Mouse (Mus musculus): Measurements from ENCODE around the gene Cst8. TPM values are rescaled to one million over a fixed set of nuclear protein-coding genes. Genes with fewer than 3 reads are reported as not detected.
"Not testable (repeated sequence)": the region's sequence is repeated elsewhere in the genome, so short reads cannot be mapped to it uniquely, and the experiment has no call there.

Gene Cst8
- 0.39 TPM in 1 of 2 replicates, not detected in the other for polyA plus RNA-seq (2015; fragmentation: Nextera tagmentation; extraction: Ambion mirVana)

GRCm38 (mm10) chr2:148798485-148798884 is at the start of gene Cst8:
Gene Cst8 (plus strand): TSS chr2:148798785.
- no peak within 1 kb of the TSS for H3K27ac ChIP-seq (ENCODE audit: low read length)
- WGBS = 91% methylated on average over 1 of the region's 1 CpGs
- no peak within 1 kb of the TSS for H3K4me3 ChIP-seq (ENCODE audit: low read length)
- no peaks in the 10 kb centered on the region for H3K4me1 ChIP-seq (ENCODE audit: control insufficient read depth, insufficient read depth, low read length)
- no peaks in the 10 kb centered on the region for H3K9me3 ChIP-seq (ENCODE audit: control insufficient read depth, low read length)
- no peak for ATAC-seq
- H3K4me2 ChIP-seq (ENCODE audit: low read depth, low read length) = no peak within 1 kb of the TSS
- H3K36me3 ChIP-seq (ENCODE audit: control insufficient read depth, insufficient read depth, low read length) = no peaks in the 10 kb centered on the region
- no peak within 1 kb of the TSS for H3K9ac ChIP-seq (ENCODE audit: low read depth, low read length)
- H3K27me3 ChIP-seq (replicated peaks; ENCODE audit: control insufficient read depth, insufficient read depth, low read length) = no peaks in the 10 kb centered on the region

GRCm38 (mm10) chr2:148750058-148750457 is 48.5 kb upstream of the Cst8 start, which contains the start of gene Cstl1:
Gene Cstl1 (plus strand): TSS chr2:148750358.
- no peak for ATAC-seq
- no peak within 1 kb of the TSS for H3K4me3 ChIP-seq (ENCODE audit: low read length)
- no peaks in the 10 kb centered on the region for H3K36me3 ChIP-seq (ENCODE audit: control insufficient read depth, insufficient read depth, low read length)
- 85% methylated on average over 1 of the region's 1 CpGs for WGBS
- H3K27ac ChIP-seq (ENCODE audit: low read length) = no peak within 1 kb of the TSS
- H3K4me2 ChIP-seq (ENCODE audit: low read depth, low read length) = no peak within 1 kb of the TSS
- H3K9me3 ChIP-seq (ENCODE audit: control insufficient read depth, low read length) = no peaks in the 10 kb centered on the region
- H3K27me3 ChIP-seq (replicated peaks; ENCODE audit: control insufficient read depth, insufficient read depth, low read length) = no peaks in the 10 kb centered on the region
- no peak within 1 kb of the TSS for H3K9ac ChIP-seq (ENCODE audit: low read depth, low read length)
- no peaks in the 10 kb centered on the region for H3K4me1 ChIP-seq (ENCODE audit: control insufficient read depth, insufficient read depth, low read length)

- 18% methylated on average over 15 of the region's 15 CpGs for WGBS
- no peaks in the 10 kb centered on the region for H3K27me3 ChIP-seq (replicated peaks; ENCODE audit: control insufficient read depth, insufficient read depth, low read length)
- ATAC-seq = peak; percentile 88
Observed at GRCm38 (mm10) chr2:148751893-148752813, 46.4 kb upstream of the Cst8 start.

GRCm38 (mm10) chr2:148754310-148754846 is 44.2 kb upstream of the Cst8 start:
- Histone ChIP-seq H3K4me3 (ENCODE audit: low read length) (no peak overlapping the region), H3K9me3 (ENCODE audit: control insufficient read depth, low read length) (no peaks in the 10 kb centered on the region), H3K27ac (ENCODE audit: low read length) (no peak overlapping the region), H3K4me2 (ENCODE audit: low read depth, low read length) (no peak overlapping the region), H3K4me1 (ENCODE audit: control insufficient read depth, insufficient read depth, low read length) (no peaks in the 10 kb centered on the region), H3K9ac (ENCODE audit: low read depth, low read length) (no peak overlapping the region), H3K36me3 (ENCODE audit: control insufficient read depth, insufficient read depth, low read length) (no peaks in the 10 kb centered on the region), H3K27me3 (replicated peaks; ENCODE audit: control insufficient read depth, insufficient read depth, low read length) (no peaks in the 10 kb centered on the region)
- 74% methylated on average over 1 of the region's 1 CpGs for WGBS
- no peak for ATAC-seq

More at GRCm38 (mm10) chr2:148751893-148752813, 46.4 kb upstream of the Cst8 start:
- peak overlapping the region; percentile 29; the same call in 1 of the 2 replicates for H3K4me3 ChIP-seq (ENCODE audit: low read length)
- H3K9me3 ChIP-seq (ENCODE audit: control insufficient read depth, low read length) = no peaks in the 10 kb centered on the region
- H3K4me2 ChIP-seq (ENCODE audit: low read depth, low read length) = peak overlapping the region; percentile 66
- no peaks in the 10 kb centered on the region for H3K4me1 ChIP-seq (ENCODE audit: control insufficient read depth, insufficient read depth, low read length)
- H3K9ac ChIP-seq (ENCODE audit: low read depth, low read length) = no peak overlapping the region
- no peak overlapping the region for H3K27ac ChIP-seq (ENCODE audit: low read length)
- H3K36me3 ChIP-seq (ENCODE audit: control insufficient read depth, insufficient read depth, low read length) = no peaks in the 10 kb centered on the region

- Histone ChIP-seq H3K9ac (ENCODE audit: low read depth, low read length) (no peak overlapping the region), H3K4me3 (ENCODE audit: low read length) (no peak overlapping the region), H3K4me1 (ENCODE audit: control insufficient read depth, insufficient read depth, low read length) (no peaks in the 10 kb centered on the region), H3K4me2 (ENCODE audit: low read depth, low read length) (no peak overlapping the region), H3K9me3 (ENCODE audit: control insufficient read depth, low read length) (no peaks in the 10 kb centered on the region), H3K36me3 (ENCODE audit: control insufficient read depth, insufficient read depth, low read length) (no peaks in the 10 kb centered on the region), H3K27ac (ENCODE audit: low read length) (no peak overlapping the region), H3K27me3 (replicated peaks; ENCODE audit: control insufficient read depth, insufficient read depth, low read length) (no peaks in the 10 kb centered on the region)
- 92% methylated on average over 1 of the region's 1 CpGs for WGBS
- ATAC-seq = no peak
Observed at GRCm38 (mm10) chr2:148763648-148764388, 34.8 kb upstream of the Cst8 start.

GRCm38 (mm10) chr2:148771397-148771796 is 27.2 kb upstream of the Cst8 start, which contains the start of gene Cst11:
Gene Cst11 (minus strand): TSS chr2:148771497.
- H3K27me3 ChIP-seq (replicated peaks; ENCODE audit: control insufficient read depth, insufficient read depth, low read length); H3K36me3 ChIP-seq (ENCODE audit: control insufficient read depth, insufficient read depth, low read length); H3K4me3 ChIP-seq (ENCODE audit: low read length); ATAC-seq; H3K27ac ChIP-seq (ENCODE audit: low read length); H3K9ac ChIP-seq (ENCODE audit: low read depth, low read length); H3K4me2 ChIP-seq (ENCODE audit: low read depth, low read length); H3K4me1 ChIP-seq (ENCODE audit: control insufficient read depth, insufficient read depth, low read length); H3K9me3 ChIP-seq (ENCODE audit: control insufficient read depth, low read length): not testable (repeated sequence)
- WGBS = 84% methylated on average over 4 of the region's 4 CpGs

- no peak within 1 kb of the TSS for H3K27ac ChIP-seq (ENCODE audit: low read length)
- H3K9me3 ChIP-seq (ENCODE audit: control insufficient read depth, low read length) = no peaks in the 10 kb centered on the region
- WGBS = 15% methylated on average over 1 of the region's 1 CpGs
- no peaks in the 10 kb centered on the region for H3K27me3 ChIP-seq (replicated peaks; ENCODE audit: control insufficient read depth, insufficient read depth, low read length)
- no peak within 1 kb of the TSS for H3K4me3 ChIP-seq (ENCODE audit: low read length)
- no peaks in the 10 kb centered on the region for H3K4me1 ChIP-seq (ENCODE audit: control insufficient read depth, insufficient read depth, low read length)
- no peak within 1 kb of the TSS for H3K4me2 ChIP-seq (ENCODE audit: low read depth, low read length)
- H3K9ac ChIP-seq (ENCODE audit: low read depth, low read length) = no peak within 1 kb of the TSS
- H3K36me3 ChIP-seq (ENCODE audit: control insufficient read depth, insufficient read depth, low read length) = no peaks in the 10 kb centered on the region
- no peak for ATAC-seq
Observed at GRCm38 (mm10) chr2:148781709-148782108, 16.9 kb upstream of the Cst8 start, which contains the start of gene 8030411F24Rik. Gene 8030411F24Rik (plus strand): TSS chr2:148782009.

- no peak within 1 kb of the TSS for H3K9ac ChIP-seq (ENCODE audit: low read depth, low read length)
- no peaks in the 10 kb centered on the region for H3K9me3 ChIP-seq (ENCODE audit: control insufficient read depth, low read length)
- no peaks in the 10 kb centered on the region for H3K27me3 ChIP-seq (replicated peaks; ENCODE audit: control insufficient read depth, insufficient read depth, low read length)
- H3K36me3 ChIP-seq (ENCODE audit: control insufficient read depth, insufficient read depth, low read length) = no peaks in the 10 kb centered on the region
- no peaks in the 10 kb centered on the region for H3K4me1 ChIP-seq (ENCODE audit: control insufficient read depth, insufficient read depth, low read length)
- H3K4me2 ChIP-seq (ENCODE audit: low read depth, low read length) = no peak within 1 kb of the TSS
- ATAC-seq = no peak
- 92% methylated on average over 6 of the region's 6 CpGs for WGBS
- H3K27ac ChIP-seq (ENCODE audit: low read length) = no peak within 1 kb of the TSS
- no peak within 1 kb of the TSS for H3K4me3 ChIP-seq (ENCODE audit: low read length)
Observed at GRCm38 (mm10) chr2:148789142-148789541, 9.4 kb upstream of the Cst8 start, which contains the start of gene Cst12. Gene Cst12 (plus strand): TSS chr2:148789361.

- no peaks in the 10 kb centered on the region for H3K4me1 ChIP-seq (ENCODE audit: control insufficient read depth, insufficient read depth, low read length)
- WGBS = 38% methylated on average over 3 of the region's 3 CpGs
- H3K9ac ChIP-seq (ENCODE audit: low read depth, low read length) = no peak overlapping the region
- no peaks in the 10 kb centered on the region for H3K36me3 ChIP-seq (ENCODE audit: control insufficient read depth, insufficient read depth, low read length)
- no peak overlapping the region for H3K27ac ChIP-seq (ENCODE audit: low read length)
- ATAC-seq = no peak
- no peak overlapping the region for H3K4me2 ChIP-seq (ENCODE audit: low read depth, low read length)
- H3K4me3 ChIP-seq (ENCODE audit: low read length) = no peak overlapping the region
- no peaks in the 10 kb centered on the region for H3K9me3 ChIP-seq (ENCODE audit: control insufficient read depth, low read length)
- no peaks in the 10 kb centered on the region for H3K27me3 ChIP-seq (replicated peaks; ENCODE audit: control insufficient read depth, insufficient read depth, low read length)
Observed at GRCm38 (mm10) chr2:148801491-148801921, 2.9 kb downstream of the Cst8 start.

Measured in intestine, embryonic 16.5 days (tissue).